Comparison of ENCODE assay signal across 24 mouse cellular contexts in genomic region chr3:36263873-36264272, GRCm38 (mm10). TPM values are rescaled to one million over a fixed set of nuclear protein-coding genes. Genes with fewer than 3 reads are reported as not detected.
A peak's percentile ranks its signal among the peaks of the same experiment; 100 is the strongest.
DNase-seq lines count a peak whose midpoint lies in the region; ATAC-seq and TF ChIP-seq lines count a peak whose summit lies in the region.
"Had no signal": no experiment of that assay in that cellular context is flagged by ENCODE, and none has a peak within 500 bp of the region (broad histone marks: within the 10 kb centered on the region; RNA-seq: fewer than 3 reads in every experiment).

No protein-coding gene starts in this region.

- H3K27me3 ChIP-seq in forebrain, embryonic 12.5 days = no peaks in the 10 kb centered on the region
- no peaks in the 10 kb centered on the region for H3K27me3 ChIP-seq in forebrain, embryonic 10.5 days (ENCODE audit: poor library complexity, severe bottlenecking)
- no peaks in the 10 kb centered on the region for H3K27me3 ChIP-seq in lung, postnatal 0 days (replicated peaks; ENCODE audit: insufficient read depth, low read length)
- H3K27me3 ChIP-seq in forebrain, embryonic 14.5 days (replicated peaks; ENCODE audit: control insufficient read depth, insufficient read depth, low read length) = no peaks in the 10 kb centered on the region
- no peaks in the 10 kb centered on the region for H3K27me3 ChIP-seq in cerebellum, adult 2 months (ENCODE audit: control insufficient read depth, insufficient read depth, low read length)
- H3K27me3 ChIP-seq: embryonic facial prominence, embryonic 12.5 days; hindbrain, embryonic 15.5 days; intestine, embryonic 15.5 days; limb, embryonic 12.5 days; midbrain, embryonic 15.5 days; neural tube, embryonic 13.5 days had no signal

- no peak overlapping the region for H3K4me3 ChIP-seq in forebrain, embryonic 12.5 days (replicated peaks)
- no peak overlapping the region for H3K4me3 ChIP-seq in forebrain, embryonic 10.5 days
- H3K4me3 ChIP-seq in lung, postnatal 0 days (ENCODE audit: low read depth, low read length) = no peak overlapping the region
- H3K4me3 ChIP-seq in lung, adult 2 months (replicated peaks; ENCODE audit: extremely low read depth, low read depth, low read length) = no peak overlapping the region
- no peak overlapping the region for H3K4me3 ChIP-seq in forebrain, embryonic 14.5 days (ENCODE audit: low read depth, low read length)
- no peak overlapping the region for H3K4me3 ChIP-seq in cerebellum, adult 2 months (replicated peaks; ENCODE audit: insufficient read depth, low read depth, low read length)
- H3K4me3 ChIP-seq: embryonic facial prominence, embryonic 12.5 days; heart, embryonic 10.5 days; hindbrain, embryonic 15.5 days; intestine, embryonic 15.5 days; limb, embryonic 12.5 days; midbrain, embryonic 15.5 days; myocyte; neural tube, embryonic 13.5 days had no signal

- no peak overlapping the region for H3K27ac ChIP-seq in forebrain, embryonic 12.5 days
- H3K27ac ChIP-seq in forebrain, embryonic 10.5 days = no peak overlapping the region
- no peak overlapping the region for H3K27ac ChIP-seq in lung, postnatal 0 days (ENCODE audit: low read length)
- no peak overlapping the region for H3K27ac ChIP-seq in forebrain, embryonic 14.5 days (ENCODE audit: low read depth, low read length)
- no peak overlapping the region for H3K27ac ChIP-seq in cerebellum, adult 2 months (ENCODE audit: insufficient read depth, low read length)
- H3K27ac ChIP-seq: embryonic facial prominence, embryonic 12.5 days; heart, embryonic 10.5 days; hindbrain, embryonic 15.5 days; intestine, embryonic 15.5 days; limb, embryonic 12.5 days; midbrain, embryonic 15.5 days; neural tube, embryonic 13.5 days had no signal

- 83% methylated on average over 11 of the region's 11 CpGs for WGBS in forebrain, embryonic 12.5 days
- 93% methylated on average over 11 of the region's 11 CpGs for WGBS in forebrain, embryonic 10.5 days
- 53% methylated on average over 11 of the region's 11 CpGs for WGBS in lung, postnatal 0 days
- WGBS in lung, adult 2 months = 76% methylated on average over 11 of the region's 11 CpGs
- 53% methylated on average over 11 of the region's 11 CpGs for WGBS in forebrain, embryonic 14.5 days
- WGBS in cerebellum, adult 2 months = 20% methylated on average over 11 of the region's 11 CpGs

- no peaks in the 10 kb centered on the region for H3K36me3 ChIP-seq in forebrain, embryonic 12.5 days (replicated peaks)
- no peaks in the 10 kb centered on the region for H3K36me3 ChIP-seq in forebrain, embryonic 10.5 days (replicated peaks)
- no peaks in the 10 kb centered on the region for H3K36me3 ChIP-seq in lung, postnatal 0 days (ENCODE audit: insufficient read depth, low read length)
- H3K36me3 ChIP-seq in forebrain, embryonic 14.5 days (ENCODE audit: control insufficient read depth, insufficient read depth, low read length) = no peaks in the 10 kb centered on the region
- H3K36me3 ChIP-seq: embryonic facial prominence, embryonic 12.5 days; heart, embryonic 10.5 days; hindbrain, embryonic 15.5 days; intestine, embryonic 15.5 days; limb, embryonic 12.5 days; midbrain, embryonic 15.5 days; neural tube, embryonic 13.5 days had no signal

- H3K9ac ChIP-seq in forebrain, embryonic 12.5 days = no peak overlapping the region
- no peak overlapping the region for H3K9ac ChIP-seq in lung, postnatal 0 days (replicated peaks; ENCODE audit: low read depth)
- no peak overlapping the region for H3K9ac ChIP-seq in forebrain, embryonic 14.5 days (ENCODE audit: low read length)
- H3K9ac ChIP-seq: embryonic facial prominence, embryonic 12.5 days; hindbrain, embryonic 15.5 days; intestine, embryonic 15.5 days; limb, embryonic 12.5 days; liver, postnatal 0 days; midbrain, embryonic 15.5 days; neural tube, embryonic 13.5 days had no signal

- no peak overlapping the region for H3K4me2 ChIP-seq in forebrain, embryonic 12.5 days
- no peak overlapping the region for H3K4me2 ChIP-seq in lung, postnatal 0 days (replicated peaks; ENCODE audit: low read depth, low read length)
- H3K4me2 ChIP-seq in forebrain, embryonic 14.5 days (ENCODE audit: low read length) = peak overlapping the region; percentile 31
- H3K4me2 ChIP-seq: embryonic facial prominence, embryonic 12.5 days; hindbrain, embryonic 15.5 days; intestine, embryonic 15.5 days; limb, embryonic 12.5 days; liver, embryonic 11.5 days; midbrain, embryonic 15.5 days; neural tube, embryonic 13.5 days had no signal

- DNase-seq in forebrain, embryonic 10.5 days (ENCODE audit: extremely low spot score, low spot score) = no peak
- DNase-seq in lung, postnatal 0 days (ENCODE audit: low spot score) = peak; percentile 68
- DNase-seq in lung, adult 2 months = no peak
- DNase-seq in forebrain, embryonic 14.5 days (ENCODE audit: low spot score) = peak; percentile 46
- peak; percentile 6 to 49 for DNase-seq in lung, postnatal 4 days
- no peak for DNase-seq in cerebellum, adult 2 months
- DNase-seq: adrenal gland, postnatal 10 days; cerebellum, adult 11 months; kidney, adult 8-10 months; kidney, postnatal 10 days; liver, postnatal 0 days; thymus, adult 18-20 months; thymus, postnatal 36 days had no signal

- TF ChIP-seq EP300 in lung, postnatal 0 days (IDR thresholded peaks at IDR 0.05) = peak; percentile 40; the same call in 1 of the 2 replicates

- peaks cover 9% of the 10 kb centered on the region; the same call in 1 of the 2 replicates for H3K4me1 ChIP-seq in forebrain, embryonic 12.5 days
- peaks cover 6% of the 10 kb centered on the region; the same call in 1 of the 2 replicates for H3K4me1 ChIP-seq in forebrain, embryonic 10.5 days
- H3K4me1 ChIP-seq in lung, postnatal 0 days (ENCODE audit: insufficient read depth, low read depth, low read length) = no peaks in the 10 kb centered on the region
- H3K4me1 ChIP-seq in lung, adult 2 months (ENCODE audit: control insufficient read depth, insufficient read depth, low read length) = no peaks in the 10 kb centered on the region
- peaks cover 6% of the 10 kb centered on the region for H3K4me1 ChIP-seq in forebrain, embryonic 14.5 days (ENCODE audit: control insufficient read depth, insufficient read depth, low read length)
- H3K4me1 ChIP-seq in cerebellum, adult 2 months (ENCODE audit: control insufficient read depth, insufficient read depth, low read length) = no peaks in the 10 kb centered on the region; the same call in 1 of the 2 replicates
- H3K4me1 ChIP-seq: embryonic facial prominence, embryonic 12.5 days; heart, embryonic 10.5 days; intestine, embryonic 15.5 days; limb, embryonic 12.5 days had no signal

- TF ChIP-seq POLR2A in lung, adult 2 months (IDR thresholded peaks at IDR 0.05; ENCODE audit: borderline replicate concordance, extremely low read depth, low read depth, low read length) = no peak
- no peak for TF ChIP-seq POLR2A in cerebellum, adult 2 months (IDR thresholded peaks at IDR 0.05; ENCODE audit: borderline replicate concordance, insufficient read depth, low read length)

- peak; percentile 53; the same call in 1 of the 2 replicates for ATAC-seq in forebrain, embryonic 12.5 days (ENCODE audit: low FRiP score)
- peak; percentile 83 for ATAC-seq in lung, postnatal 0 days
- 0 out of 2 replicates have a peak, but pooled peaks have one; percentile 42 for ATAC-seq in forebrain, embryonic 14.5 days
- ATAC-seq: intestine, embryonic 15.5 days; liver, postnatal 0 days had no signal

- H3K9me3 ChIP-seq in forebrain, embryonic 12.5 days = no peaks in the 10 kb centered on the region
- H3K9me3 ChIP-seq in forebrain, embryonic 10.5 days = no peaks in the 10 kb centered on the region
- no peaks in the 10 kb centered on the region for H3K9me3 ChIP-seq in lung, postnatal 0 days (ENCODE audit: low read length)
- H3K9me3 ChIP-seq in forebrain, embryonic 14.5 days (replicated peaks; ENCODE audit: control insufficient read depth, low read length) = no peaks in the 10 kb centered on the region
- H3K9me3 ChIP-seq: embryonic facial prominence, embryonic 12.5 days; heart, embryonic 10.5 days; hindbrain, embryonic 15.5 days; intestine, embryonic 15.5 days; limb, embryonic 12.5 days; midbrain, embryonic 15.5 days; neural tube, embryonic 13.5 days had no signal

- no peak for TF ChIP-seq CTCF in lung, postnatal 0 days (IDR thresholded peaks at IDR 0.05)
- TF ChIP-seq CTCF in lung, adult 2 months (IDR thresholded peaks at IDR 0.05; ENCODE audit: insufficient read depth, low read length) = no peak
- TF ChIP-seq CTCF in cerebellum, adult 2 months (IDR thresholded peaks at IDR 0.05; ENCODE audit: borderline replicate concordance, insufficient read depth, low read depth, low read length) = no peak

RNA-seq across cellular contexts. Expression of gene Qrfpr, which starts 41.8 kb away (rescaled TPM):
- 1.5 and 2.0 TPM in 2 replicates for polyA plus RNA-seq in forebrain, embryonic 12.5 days (2016; fragmentation: Nextera tagmentation; extraction: Ambion mirVana)
- polyA plus RNA-seq in forebrain, embryonic 10.5 days (2016; fragmentation: Nextera tagmentation; extraction: Ambion mirVana) = 0.18 and 0.38 TPM in 2 replicates
- 0.75 and 0.84 TPM in 2 replicates for polyA plus RNA-seq in lung, postnatal 0 days (2015; fragmentation: Nextera tagmentation; extraction: Ambion mirVana)
- not detected in 2 replicates for polyA plus RNA-seq in lung, adult 2 months (2012; rRNA removed)
- 2.6 and 2.8 TPM in 2 replicates for polyA plus RNA-seq in forebrain, embryonic 14.5 days (2014; fragmentation: Nextera tagmentation; extraction: Ambion mirVana)
- polyA plus RNA-seq in cerebellum, adult 2 months (2012; rRNA removed) = 0.32 and 0.36 TPM in 2 replicates
- polyA plus RNA-seq: intestine, embryonic 15.5 days; liver, embryonic 11.5 days; liver, postnatal 0 days; myocyte; stomach, embryonic 16.5 days had no signal

Comparison
In these comparisons a context has a peak if more than half of its experiments do, and no peak if none do; other contexts are left out.
1. DNase-seq: peak in lung, postnatal 0 days (single experiment), forebrain, embryonic 14.5 days (single experiment) and lung, postnatal 4 days (2 of 2); none in forebrain, embryonic 10.5 days (single experiment), lung, adult 2 months (single experiment) and cerebellum, adult 2 months (0 of 2).
2. Peak in every context shown above with its lines, with median percentiles within 50 percentile points of each other: ATAC-seq.